Mouse (Mus musculus) Patski (cell line): ENCODE results near the gene Rab1b. TPM values are rescaled to one million over a fixed set of nuclear protein-coding genes. Genes with fewer than 3 reads are reported as not detected.
A peak's percentile ranks its signal among the peaks of the same experiment; 100 is the strongest.

ENCODE experiments used
- ATAC-seq: fragments of 100-300 bp; one replicate; pipeline ENCODE4 v1.8.0; 2021
- CTCF ChIA-PET: fragments of 350-600 bp; sonication (Branson Sonifier 250); formaldehyde crosslinking; loops from one replicate; lab custom pipeline; 2022; ENCODE audit warnings: inconsistent platforms; lab: Charles Lee
- POLR2A ChIA-PET: fragments of 350-600 bp; sonication (Branson Sonifier 250); formaldehyde crosslinking; loops from one replicate; lab custom pipeline; 2022; ENCODE audit warnings: antibody characterized with exemption, inconsistent platforms; lab: Charles Lee
- DNase-seq: peaks from one replicate; pipeline ENCODE4 v3.0.0-alpha.2; 2011; ENCODE audit warnings: low read depth, low spot score
- H3K27me3 ChIP-seq: fragments of 371-371 bp; one replicate; pipeline ENCODE4 v1.5.1; 2021
- CTCF ChIP-seq: fragments of 100-300 bp; IDR thresholded peaks from one replicate; pipeline ENCODE4 v1.5.1; 2021
- in situ Hi-C: fragments of 300-500 bp; cut with MboI; formaldehyde crosslinking; loops from 3 replicates; pipeline ENCODE4 v1.11.1; 2018; ENCODE audit warnings: low pct_unique_long_range_greater_than_20kb, mixed read lengths
- polyA plus RNA-seq: library from polyadenylated mRNA; unstranded; gene quantifications from one replicate; pipeline ENCODE4 v1.2.3, GENCODE M21; 2021

Rab1b gene
- polyA plus RNA-seq, 1 experiment from 2014 or later, result 237 TPM

DNA sequence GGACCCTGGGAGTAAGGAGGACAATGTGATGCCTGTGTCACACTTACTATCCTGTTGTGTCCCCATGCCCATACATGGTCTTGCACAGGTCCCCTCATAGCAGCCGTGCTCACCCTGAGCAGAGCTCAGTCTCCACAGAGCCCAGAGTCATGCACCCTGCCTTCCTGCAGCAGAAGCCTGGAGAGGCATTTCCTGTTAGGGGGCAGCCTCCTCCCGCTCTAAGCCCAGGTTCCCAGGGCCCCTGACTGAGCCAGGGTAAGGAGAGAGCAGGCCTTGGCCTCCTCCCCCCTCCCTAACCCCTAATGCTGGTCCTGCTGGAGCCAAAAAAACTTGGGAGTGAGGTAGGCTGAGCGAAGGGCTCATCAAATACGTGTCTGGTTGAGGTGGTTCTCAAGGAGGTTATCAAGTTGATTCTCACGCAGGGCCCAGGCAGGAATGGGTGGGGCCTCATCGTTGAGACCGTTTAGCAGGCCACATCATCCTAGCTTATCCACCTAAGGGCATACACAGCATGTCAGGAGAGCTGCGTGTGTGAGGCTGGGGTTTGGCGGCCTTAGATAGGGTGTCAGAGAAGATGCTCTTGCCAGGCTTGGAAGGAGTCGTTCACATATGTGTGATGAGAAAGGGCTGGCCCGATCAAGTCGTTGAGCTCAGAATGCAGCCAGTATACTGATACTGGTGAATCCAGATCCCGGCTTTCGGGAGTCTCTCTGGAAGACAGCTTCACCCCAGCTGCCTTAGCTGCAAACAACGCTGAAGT is 39.7 kb downstream of the Rab1b start:
- in situ Hi-C loops, result no loop called here
- no peak for ATAC-seq
- CTCF ChIA-PET, result interaction anchor here (1.1 to 1.3 kb wide), 3 partner anchors 11 to 21 kb away, joined by 3 to 6 read pairs (median 3); partner anchors contain the start of gene Yif1a
- no peak for TF ChIP-seq CTCF
- no peaks in the 10 kb centered on the region for H3K27me3 ChIP-seq
- POLR2A ChIA-PET, result no interaction called here
- no peak for DNase-seq

DNA sequence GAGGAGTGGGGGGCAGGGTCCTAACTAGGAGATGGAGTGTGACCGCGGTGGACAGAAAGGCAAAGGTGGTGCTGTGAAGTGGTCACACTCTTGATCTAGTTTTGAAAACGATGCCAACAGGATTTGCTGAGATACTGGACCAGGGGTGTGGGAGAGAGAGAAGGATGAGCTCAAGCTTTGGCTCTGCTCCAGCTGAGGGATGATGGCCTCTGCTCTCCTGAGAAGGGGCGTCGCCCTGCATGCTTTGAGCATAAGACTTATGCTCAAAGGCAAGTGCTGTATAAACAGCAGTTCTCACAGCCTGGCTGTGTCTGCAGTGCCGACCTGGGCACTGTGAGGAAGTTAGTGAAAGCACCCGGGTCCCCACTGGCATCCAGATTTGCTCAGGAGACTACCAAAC is 41.8 kb downstream of the Rab1b start:
- ChIA-PET POLR2A (interaction anchor here (0.6 kb wide), 1 partner anchor 40 kb away, joined by 4 read pairs; no protein-coding TSS in a partner anchor), CTCF (interaction anchor here (0.8 to 1.5 kb wide), 2 partner anchors 11 to 14 kb away, joined by 5 read pairs; no protein-coding TSS in a partner anchor)
- in situ Hi-C loops, result no loop called here
- DNase-seq, result no peak
- TF ChIP-seq CTCF, result no peak
- ATAC-seq, result peak; percentile 8
- H3K27me3 ChIP-seq, result no peaks in the 10 kb centered on the region

DNA sequence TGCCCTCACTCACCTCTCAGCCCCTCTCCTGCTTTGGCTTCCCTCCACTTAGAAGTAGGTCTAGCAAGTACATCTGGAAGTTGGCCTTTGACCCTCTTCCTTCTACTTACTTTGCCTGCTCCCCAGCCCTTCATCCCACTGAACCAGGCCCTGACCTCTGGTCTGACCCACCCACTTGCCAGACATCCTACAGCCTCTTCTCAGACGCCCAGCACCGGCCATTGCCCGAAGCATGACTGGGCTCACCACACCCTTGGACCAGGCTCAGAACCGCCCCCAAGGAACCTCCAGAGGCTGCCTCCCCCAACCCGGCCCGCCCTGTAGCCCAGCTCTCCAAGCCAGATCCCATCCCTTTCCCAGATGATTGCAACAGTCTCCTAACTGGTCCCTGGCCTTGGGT is 44.4 kb downstream of the Rab1b start:
- TF ChIP-seq CTCF, result no peak
- ATAC-seq (no peak), DNase-seq (no peak)
- ChIA-PET POLR2A (no interaction called here), CTCF (no interaction called here)
- no peaks in the 10 kb centered on the region for H3K27me3 ChIP-seq
- in situ Hi-C loops, result no loop called here

DNA sequence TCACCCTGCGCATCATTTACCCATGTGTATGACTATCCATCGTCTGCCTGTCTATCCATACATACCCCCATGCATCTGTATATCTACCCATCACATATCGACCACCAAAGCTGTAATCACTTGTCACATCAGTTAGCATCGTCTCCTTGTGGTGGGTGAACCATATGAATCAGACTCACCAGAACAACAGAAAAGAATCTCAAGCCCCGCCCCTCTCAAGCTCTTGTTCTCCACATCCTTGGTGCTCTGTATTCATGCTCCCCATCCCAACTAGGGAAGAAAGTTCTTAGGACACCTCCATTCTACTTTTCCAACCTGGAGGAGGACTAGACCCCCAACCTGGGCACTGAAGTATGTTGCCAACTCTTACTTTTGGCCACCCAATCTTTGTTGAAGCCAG is 44.8 kb downstream of the Rab1b start:
- DNase-seq (no peak), ATAC-seq (no peak)
- TF ChIP-seq CTCF, result no peak
- in situ Hi-C loops, result no loop called here
- ChIA-PET POLR2A (no interaction called here), CTCF (no interaction called here)
- no peaks in the 10 kb centered on the region for H3K27me3 ChIP-seq

DNA sequence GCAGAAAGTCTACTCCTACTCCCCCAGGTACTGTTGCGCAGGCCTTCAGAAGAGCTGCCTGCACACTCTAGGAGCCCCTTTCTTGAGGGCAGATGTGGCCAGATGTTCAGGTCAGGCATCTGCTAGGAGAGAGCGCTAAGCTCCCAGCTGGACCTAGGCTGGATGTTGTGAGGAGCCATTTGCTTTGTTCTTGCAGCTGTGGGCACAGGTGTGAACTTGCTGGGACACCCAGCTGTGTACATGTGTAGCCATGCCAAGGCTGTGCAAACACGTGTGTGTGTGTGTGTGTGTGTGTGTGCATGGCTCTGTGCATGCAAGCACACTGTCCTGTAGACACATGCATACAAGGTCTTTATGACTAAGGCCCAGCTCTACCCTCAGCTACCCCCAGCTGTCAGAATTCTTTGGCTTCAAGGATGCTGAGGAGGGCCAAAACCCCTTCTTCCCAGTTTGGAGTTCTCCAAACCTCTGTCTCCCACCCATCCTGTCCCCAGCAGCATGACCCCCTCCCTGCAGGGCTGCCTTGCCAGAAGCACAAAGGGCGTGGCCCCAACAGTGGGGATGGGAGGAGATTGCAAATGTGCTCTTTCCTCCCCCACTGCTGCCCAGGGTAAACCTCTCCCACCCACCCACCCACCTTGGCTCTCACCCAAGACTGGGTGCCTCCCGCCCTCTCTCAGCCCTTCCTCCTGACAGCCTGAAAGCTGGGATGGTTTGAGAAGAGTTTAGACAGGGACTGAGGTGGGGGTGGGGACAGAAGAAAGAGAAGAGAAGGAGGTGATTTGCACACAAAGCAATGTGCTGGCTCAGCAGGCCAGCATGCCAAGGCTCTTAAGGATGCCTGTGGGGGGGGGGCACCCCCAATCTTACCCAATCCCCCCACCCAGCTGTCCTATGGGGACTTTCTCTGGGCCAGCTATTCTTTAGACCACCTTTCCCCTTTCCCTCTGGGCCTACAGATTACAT is 46.2 kb downstream of the Rab1b start:
- in situ Hi-C loops, result no loop called here
- TF ChIP-seq CTCF, result no peak
- ChIA-PET POLR2A (interaction anchor here (0.5 to 1.3 kb wide), 5 partner anchors 9 to 231 kb away, joined by 3 to 4 read pairs (median 3); no protein-coding TSS in a partner anchor), CTCF (interaction anchor here (1.0 kb wide), 1 partner anchor 9 kb away, joined by 4 read pairs; no protein-coding TSS in a partner anchor)
- no peaks in the 10 kb centered on the region for H3K27me3 ChIP-seq
- DNase-seq (no peak), ATAC-seq (no peak)

DNA sequence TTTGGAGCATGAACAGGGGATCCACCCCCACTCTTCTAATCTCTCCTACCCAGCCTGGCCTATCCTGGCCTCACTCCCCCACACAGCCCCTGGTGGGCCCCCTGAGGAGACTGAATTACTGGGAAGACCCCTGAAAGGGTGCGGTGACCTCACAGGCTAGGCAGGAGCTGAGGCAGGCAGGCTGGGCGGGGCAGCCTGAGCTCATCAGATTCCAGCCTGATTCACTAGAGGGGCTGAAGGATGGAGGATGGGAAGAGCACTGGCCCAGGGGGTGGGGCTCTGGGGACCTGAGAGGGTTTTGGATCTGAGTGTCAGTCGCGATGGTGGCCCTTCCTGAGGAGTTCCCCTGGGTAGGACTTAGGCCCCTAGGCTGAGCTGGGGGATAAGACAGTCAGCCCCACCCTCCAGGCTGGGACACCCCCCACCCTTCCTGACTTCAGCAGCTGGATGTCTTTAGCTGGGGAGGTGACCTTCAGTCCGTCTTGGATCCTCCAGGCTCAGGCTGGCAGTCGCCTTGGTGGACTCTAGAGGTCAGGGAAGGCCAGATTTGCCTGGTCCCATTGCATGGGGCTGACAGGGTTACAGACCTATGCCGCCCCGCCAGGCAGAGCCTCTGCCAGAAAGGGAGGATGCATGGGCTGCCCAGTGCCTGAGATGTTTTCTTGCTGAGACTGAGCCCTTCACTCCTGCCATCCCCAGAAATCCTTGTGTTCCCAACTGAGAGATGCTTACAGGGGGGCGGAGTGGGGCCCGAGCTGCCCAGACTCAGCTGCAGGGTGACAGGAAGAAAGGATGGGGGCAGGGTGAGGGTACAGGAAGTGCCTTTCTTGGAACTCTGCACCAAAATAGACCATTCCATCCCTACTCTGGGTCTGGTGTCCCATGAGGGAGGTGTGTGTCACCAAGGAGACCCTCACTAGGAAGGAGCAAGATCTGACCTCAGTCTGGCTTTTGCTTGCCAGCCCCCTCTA is 47.8 kb downstream of the Rab1b start:
- TF ChIP-seq CTCF, result no peak
- no peaks in the 10 kb centered on the region for H3K27me3 ChIP-seq
- in situ Hi-C loops, result no loop called here
- ChIA-PET CTCF (interaction anchor here (0.8 to 1.7 kb wide), 2 partner anchors 20 to 29 kb away, joined by 3 to 4 read pairs; partner anchors contain the start of genes AC124502.3, B4gat1 and Yif1a), POLR2A (interaction anchor here (0.6 kb wide), 1 partner anchor 11 kb away, joined by 3 read pairs; no protein-coding TSS in a partner anchor)
- DNase-seq (no peak), ATAC-seq (no peak)

DNA sequence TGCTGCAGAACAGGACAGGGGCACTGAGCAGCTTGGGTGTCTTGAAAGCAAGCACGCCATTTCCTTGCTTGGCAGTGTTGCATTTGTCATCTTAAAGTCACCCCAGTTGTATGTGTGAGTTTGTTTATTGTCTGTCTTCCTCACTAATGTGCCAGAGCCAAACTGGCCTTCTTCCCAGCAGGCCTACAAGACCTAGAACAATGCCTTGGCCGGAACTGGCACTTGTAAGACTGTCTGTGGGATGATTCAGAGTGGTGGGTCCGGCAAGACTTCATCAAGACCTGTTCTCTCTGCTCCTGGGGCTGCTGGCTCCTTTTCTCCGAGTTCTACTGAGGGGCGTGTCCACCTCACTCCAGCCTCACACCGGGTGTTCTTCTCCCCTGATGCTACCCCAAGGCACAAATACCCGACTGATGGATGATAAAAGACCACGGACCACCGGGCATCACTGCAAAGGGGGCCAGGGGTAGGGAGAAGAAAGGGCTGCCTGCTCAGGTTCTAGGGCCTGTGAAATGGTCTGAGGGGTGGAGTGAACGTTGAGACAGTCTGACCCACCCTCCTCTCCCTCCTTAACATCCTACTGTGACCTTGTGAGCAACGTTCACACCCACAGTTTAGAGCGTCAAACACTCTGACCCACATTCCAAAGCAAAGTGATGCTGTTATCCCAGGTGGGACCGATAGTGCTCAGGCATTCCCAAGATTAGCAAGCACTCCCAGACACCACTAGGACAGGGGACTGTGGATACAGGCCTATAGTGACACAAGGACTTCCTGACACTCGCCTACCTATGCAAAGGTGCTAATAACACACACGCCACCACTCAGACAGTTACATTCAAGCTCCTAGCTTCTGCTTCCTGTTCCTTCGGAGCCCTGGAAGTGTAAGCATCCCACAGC is 48.7 kb downstream of the Rab1b start:
- DNase-seq, result no peak
- in situ Hi-C loops, result no loop called here
- TF ChIP-seq CTCF, result no peak
- CTCF ChIA-PET, result interaction anchor here (0.8 to 1.7 kb wide), 2 partner anchors 19 to 30 kb away, joined by 3 to 4 read pairs; partner anchors contain the start of genes AC124502.3, B4gat1 and Yif1a
- POLR2A ChIA-PET, result no interaction called here
- ATAC-seq, result no peak
- no peaks in the 10 kb centered on the region for H3K27me3 ChIP-seq

DNA sequence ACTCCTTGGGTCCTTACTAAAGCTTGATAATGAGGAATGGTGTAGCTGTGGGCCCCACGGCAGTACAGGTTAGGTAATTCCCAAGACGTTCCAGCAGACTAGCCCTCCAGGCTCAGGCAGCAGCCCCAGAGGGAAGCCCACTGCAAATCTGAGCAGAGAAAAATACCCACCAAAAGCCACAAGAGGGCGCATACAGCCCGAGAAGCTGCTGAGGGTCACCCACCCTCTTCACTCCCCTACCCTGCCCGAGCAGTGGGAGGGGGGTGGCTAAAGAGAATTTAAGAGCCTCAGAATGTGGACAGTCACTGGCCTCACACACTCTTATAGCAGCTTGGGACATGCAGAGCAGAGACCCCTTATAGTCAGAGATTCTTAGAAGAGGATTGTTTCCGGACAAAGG is 50.6 kb downstream of the Rab1b start:
- DNase-seq (no peak), ATAC-seq (no peak)
- ChIA-PET POLR2A (no interaction called here), CTCF (interaction anchor here (1.1 to 3.9 kb wide), 5 partner anchors 10 to 23 kb away, joined by 3 to 32 read pairs (median 5); partner anchors contain the start of gene Cd248)
- TF ChIP-seq CTCF, result no peak
- in situ Hi-C loops, result no loop called here
- H3K27me3 ChIP-seq, result no peaks in the 10 kb centered on the region
